Comparison of ENCODE assay signal across 30 mouse cellular contexts in genomic region chr1:187170361-187170760, GRCm38 (mm10). TPM values are rescaled to one million over a fixed set of nuclear protein-coding genes. Genes with fewer than 3 reads are reported as not detected.
"Had no signal": no experiment of that assay in that cellular context is flagged by ENCODE, and none has a peak within 500 bp of the region (broad histone marks: within the 10 kb centered on the region; RNA-seq: fewer than 3 reads in every experiment).

No protein-coding gene starts in this region.

- H3K27me3 ChIP-seq: embryonic facial prominence, embryonic 12.5 days; embryonic facial prominence, embryonic 13.5 days; embryonic facial prominence, embryonic 15.5 days; forebrain, embryonic 12.5 days; forebrain, embryonic 13.5 days; forebrain, embryonic 15.5 days had no signal

- H3K4me3 ChIP-seq: embryonic facial prominence, embryonic 10.5 days; embryonic facial prominence, embryonic 12.5 days; embryonic facial prominence, embryonic 13.5 days; embryonic facial prominence, embryonic 15.5 days; erythroblast, embryonic 14.5 days; forebrain, embryonic 10.5 days; forebrain, embryonic 12.5 days; forebrain, embryonic 13.5 days; forebrain, embryonic 15.5 days; gastrocnemius, adult 2 months; heart, adult 2 months had no signal

- ATAC-seq: forebrain, embryonic 13.5 days; forebrain, embryonic 14.5 days; forebrain, embryonic 15.5 days; forebrain, embryonic 16.5 days; forebrain, postnatal 0 days had no signal

- DNase-seq: cerebellum, adult 8-10 months; cerebellum, adult 9-10 months; cerebellum, adult 9-11 months; cerebellum, postnatal 10 days; cerebellum, postnatal 14 days; cerebellum, postnatal 25 days; cerebellum, postnatal 36 days; embryo, embryonic 11 days; forebrain, postnatal 0 days; gastrocnemius, adult 2 months; gastrocnemius, postnatal 10 days; gastrocnemius, postnatal 14 days; gastrocnemius, postnatal 25 days; gastrocnemius, postnatal 36 days; heart, adult 11 months; heart, adult 18-20 months; heart, adult 2 months had no signal

- H3K9me3 ChIP-seq: embryonic facial prominence, embryonic 10.5 days; embryonic facial prominence, embryonic 12.5 days; embryonic facial prominence, embryonic 13.5 days; embryonic facial prominence, embryonic 15.5 days; forebrain, embryonic 10.5 days; forebrain, embryonic 12.5 days; forebrain, embryonic 13.5 days; forebrain, embryonic 15.5 days had no signal

- H3K4me1 ChIP-seq: embryonic facial prominence, embryonic 10.5 days; embryonic facial prominence, embryonic 12.5 days; embryonic facial prominence, embryonic 13.5 days; embryonic facial prominence, embryonic 15.5 days; forebrain, embryonic 10.5 days; forebrain, embryonic 12.5 days; forebrain, embryonic 13.5 days; forebrain, embryonic 15.5 days had no signal

- H3K36me3 ChIP-seq: embryonic facial prominence, embryonic 10.5 days; embryonic facial prominence, embryonic 12.5 days; embryonic facial prominence, embryonic 13.5 days; embryonic facial prominence, embryonic 15.5 days; forebrain, embryonic 10.5 days; forebrain, embryonic 12.5 days; forebrain, embryonic 15.5 days had no signal

- H3K9ac ChIP-seq: embryonic facial prominence, embryonic 12.5 days; embryonic facial prominence, embryonic 13.5 days; embryonic facial prominence, embryonic 15.5 days; forebrain, embryonic 12.5 days; forebrain, embryonic 13.5 days; forebrain, embryonic 15.5 days; forebrain, postnatal 0 days had no signal

- H3K27ac ChIP-seq: embryonic facial prominence, embryonic 10.5 days; embryonic facial prominence, embryonic 12.5 days; embryonic facial prominence, embryonic 13.5 days; embryonic facial prominence, embryonic 15.5 days; forebrain, embryonic 10.5 days; forebrain, embryonic 12.5 days; forebrain, embryonic 13.5 days; forebrain, embryonic 15.5 days; gastrocnemius, adult 2 months; heart, adult 2 months had no signal

RNA-seq across cellular contexts. Expression of gene Spata17, which starts 44.9 kb away (rescaled TPM):
- total RNA-seq: gastrocnemius, adult 2 months; gastrocnemius, adult 8-10 months; gastrocnemius, postnatal 14 days; gastrocnemius, postnatal 36 days; gastrocnemius, postnatal 4 days had no signal
- polyA plus RNA-seq: erythroblast, embryonic 14.5 days had no signal
